15 mouse cellular contexts compared by ENCODE assay signal in genomic region chr4:33799110-33799509, GRCm38 (mm10).
DNase-seq lines count a peak whose midpoint lies in the region; ATAC-seq and TF ChIP-seq lines count a peak whose summit lies in the region.
"Had no signal": no experiment of that assay in that cellular context is flagged by ENCODE, and none has a peak within 500 bp of the region (broad histone marks: within the 10 kb centered on the region; RNA-seq: fewer than 3 reads in every experiment).

No protein-coding gene starts in this region.

- peaks cover 11% of the 10 kb centered on the region; the same call in 1 of the 2 replicates for H3K4me1 ChIP-seq in midbrain, embryonic 13.5 days (replicated peaks)
- no peaks in the 10 kb centered on the region for H3K4me1 ChIP-seq in midbrain, embryonic 11.5 days (ENCODE audit: control insufficient read depth, insufficient read depth, low read length)
- no peaks in the 10 kb centered on the region for H3K4me1 ChIP-seq in forebrain, postnatal 0 days (ENCODE audit: insufficient read depth)
- H3K4me1 ChIP-seq: heart, embryonic 15.5 days; liver, embryonic 12.5 days had no signal

- H3K9me3 ChIP-seq in midbrain, embryonic 13.5 days = no peaks in the 10 kb centered on the region
- H3K9me3 ChIP-seq in midbrain, embryonic 11.5 days (ENCODE audit: control insufficient read depth, low read length) = 0 out of 2 replicates have a peak, but pooled peaks cover 2% of the 10 kb centered on the region
- H3K9me3 ChIP-seq in forebrain, postnatal 0 days (ENCODE audit: low read length) = no peaks in the 10 kb centered on the region
- H3K9me3 ChIP-seq: heart, embryonic 15.5 days; liver, embryonic 12.5 days had no signal

- no peak overlapping the region; the same call in 1 of the 2 replicates for H3K27ac ChIP-seq in midbrain, embryonic 13.5 days
- H3K27ac ChIP-seq in midbrain, embryonic 11.5 days (ENCODE audit: low read depth, low read length) = no peak overlapping the region
- H3K27ac ChIP-seq in forebrain, postnatal 0 days (ENCODE audit: low read depth, low read length) = no peak overlapping the region
- H3K27ac ChIP-seq: heart, embryonic 15.5 days; kidney, postnatal 0 days; liver, embryonic 12.5 days; stomach, postnatal 0 days had no signal

- H3K4me2 ChIP-seq in midbrain, embryonic 13.5 days (replicated peaks) = no peak overlapping the region
- no peak overlapping the region for H3K4me2 ChIP-seq in midbrain, embryonic 11.5 days
- H3K4me2 ChIP-seq in forebrain, postnatal 0 days (ENCODE audit: low read depth) = peak overlapping the region; percentile 21
- H3K4me2 ChIP-seq: heart, embryonic 15.5 days; liver, embryonic 12.5 days had no signal

- no peaks in the 10 kb centered on the region for H3K27me3 ChIP-seq in midbrain, embryonic 13.5 days
- no peaks in the 10 kb centered on the region for H3K27me3 ChIP-seq in midbrain, embryonic 11.5 days (ENCODE audit: control insufficient read depth, insufficient read depth, low read length)
- no peaks in the 10 kb centered on the region for H3K27me3 ChIP-seq in forebrain, postnatal 0 days (ENCODE audit: insufficient read depth, low read length)
- H3K27me3 ChIP-seq: heart, embryonic 15.5 days; liver, embryonic 12.5 days; megakaryocyte, embryonic 14.5 days had no signal

- H3K4me3 ChIP-seq in midbrain, embryonic 13.5 days (replicated peaks) = no peak overlapping the region
- no peak overlapping the region for H3K4me3 ChIP-seq in midbrain, embryonic 11.5 days (ENCODE audit: low read depth, low read length)
- H3K4me3 ChIP-seq in forebrain, postnatal 0 days (ENCODE audit: low read depth, low read length) = no peak overlapping the region
- H3K4me3 ChIP-seq: heart, embryonic 15.5 days; liver, embryonic 12.5 days; megakaryocyte, embryonic 14.5 days had no signal

- H3K36me3 ChIP-seq in midbrain, embryonic 13.5 days = no peaks in the 10 kb centered on the region
- H3K36me3 ChIP-seq in midbrain, embryonic 11.5 days (ENCODE audit: control insufficient read depth, insufficient read depth, low read length) = no peaks in the 10 kb centered on the region
- H3K36me3 ChIP-seq in forebrain, postnatal 0 days (ENCODE audit: insufficient read depth) = no peaks in the 10 kb centered on the region
- H3K36me3 ChIP-seq: heart, embryonic 15.5 days; liver, embryonic 12.5 days had no signal

- WGBS in midbrain, embryonic 13.5 days = 50% methylated on average over 6 of the region's 6 CpGs
- 54% methylated on average over 6 of the region's 6 CpGs for WGBS in midbrain, embryonic 11.5 days
- 21% methylated on average over 6 of the region's 6 CpGs for WGBS in forebrain, postnatal 0 days

- no peak overlapping the region for H3K9ac ChIP-seq in midbrain, embryonic 13.5 days (replicated peaks)
- no peak overlapping the region for H3K9ac ChIP-seq in midbrain, embryonic 11.5 days (ENCODE audit: low read length)
- 0 out of 2 replicates have a peak overlapping the region, but pooled peaks have one; percentile 25 for H3K9ac ChIP-seq in forebrain, postnatal 0 days
- H3K9ac ChIP-seq: heart, embryonic 15.5 days; liver, embryonic 12.5 days had no signal

- DNase-seq in midbrain, embryonic 11.5 days (ENCODE audit: low spot score, missing footprints) = no peak
- DNase-seq in cerebellum, adult 8-10 months = peak; percentile 49
- DNase-seq in forebrain, postnatal 0 days = peak; percentile 23
- DNase-seq in kidney, adult 8-10 months = no peak
- no peak for DNase-seq in left cerebral cortex, postnatal 10 days (ENCODE audit: extremely low spot score in 1 of 2, low spot score in 2 of 2)
- no peak for DNase-seq in heart, adult 9 months (ENCODE audit: low spot score in 2 of 2)
- DNase-seq: gastrocnemius, postnatal 36 days; retina, postnatal 1 day; spleen, adult 18-20 months had no signal

- peak; percentile 40 for TF ChIP-seq CTCF in forebrain, postnatal 0 days (IDR thresholded peaks at IDR 0.05; ENCODE audit: low read depth)

- intact Hi-C loops in left cerebral cortex, postnatal 10 days (cut with DNase I) = no loop called here

- peak; percentile 45; the same call in 1 of the 2 replicates for ATAC-seq in midbrain, embryonic 13.5 days
- ATAC-seq in midbrain, embryonic 11.5 days (ENCODE audit: low FRiP score) = no peak
- ATAC-seq in forebrain, postnatal 0 days = peak; percentile 66; the same call in 1 of the 2 replicates
- ATAC-seq: liver, embryonic 12.5 days had no signal

Comparison
In these comparisons a context has a peak if more than half of its experiments do, and no peak if none do; other contexts are left out.
1. DNase-seq: peak in cerebellum, adult 8-10 months (single experiment) and forebrain, postnatal 0 days (single experiment); none in midbrain, embryonic 11.5 days (single experiment), kidney, adult 8-10 months (0 of 2), left cerebral cortex, postnatal 10 days (0 of 2) and heart, adult 9 months (0 of 2).